Mouse (Mus musculus) lung, adult 2 months (tissue): ENCODE results near the gene Cradd. TPM values are rescaled to one million over a fixed set of nuclear protein-coding genes. Genes with fewer than 3 reads are reported as not detected.

Experiments
- DNase-seq: peaks from one replicate; pipeline ENCODE4 v3.0.0; 2022
- H3K4me1 ChIP-seq: fragments of 200-500 bp; 2 replicates; pipeline ENCODE4 v1.6.1; 2011; ENCODE audit warnings: low read length; ENCODE audit not compliant: control insufficient read depth, insufficient read depth
- H3K4me3 ChIP-seq: fragments of 200-500 bp; replicated peaks from 2 replicates; pipeline ENCODE3; 2011; ENCODE audit warnings: low read depth, mild to moderate bottlenecking, control low read depth, low read length; ENCODE audit errors: extremely low read depth
- CTCF ChIP-seq: fragments of 200-500 bp; IDR thresholded peaks from 2 replicates; pipeline ENCODE4 v1.5.1; 2011; ENCODE audit warnings: mild to moderate bottlenecking, low read length, control low read depth; ENCODE audit not compliant: insufficient read depth
- POLR2A ChIP-seq: fragments of 200-500 bp; IDR thresholded peaks from 2 replicates; pipeline ENCODE4 v1.6.1; 2011; ENCODE audit warnings: low read depth, mild to moderate bottlenecking, control low read depth, low read length, borderline replicate concordance; ENCODE audit errors: extremely low read depth
- WGBS: fragments of 180-500 bp; shearing (Covaris S2); methylation state at CpG from one replicate; pipeline ENCODE4 v1.1.7; 2018; 5-methylcytosine and 5-hydroxymethylcytosine counted together
- polyA plus RNA-seq: library from polyadenylated mRNA; depleted of rRNA; stranded (reverse); fragments of >200 nt; gene quantifications from 2 replicates; pipeline ENCODE4 v1.2.3, GENCODE M21; 2012

The Cradd gene
- polyA plus RNA-seq, 1 experiment, result 21.0 TPM

GRCm38 (mm10) chr10:95336781-95337544 lies 13.0 kb upstream of the Cradd start:
- TF ChIP-seq CTCF, result no peak
- TF ChIP-seq POLR2A, result no peak
- no peak overlapping the region for H3K4me3 ChIP-seq
- no peak for DNase-seq
- 24% methylated on average over 4 of the region's 4 CpGs for WGBS
- no peaks in the 10 kb centered on the region for H3K4me1 ChIP-seq

- 88% methylated on average over 1 of the region's 1 CpGs for WGBS
- no peak overlapping the region for H3K4me3 ChIP-seq
- DNase-seq, result no peak
- TF ChIP-seq CTCF (no peak), POLR2A (no peak)
- H3K4me1 ChIP-seq, result no peaks in the 10 kb centered on the region; the same call in 1 of the 2 replicates
Measured at GRCm38 (mm10) chr10:95334826-95335225, 10.9 kb upstream of the Cradd start.

- no peak for DNase-seq
- Histone ChIP-seq H3K4me1 (no peaks in the 10 kb centered on the region; the same call in 1 of the 2 replicates), H3K4me3 (no peak overlapping the region)
- TF ChIP-seq CTCF (no peak), POLR2A (no peak)
- WGBS, result 91% methylated on average over 3 of the region's 3 CpGs
Measured at GRCm38 (mm10) chr10:95332596-95332995, 8.7 kb upstream of the Cradd start.

- no peak overlapping the region for H3K4me3 ChIP-seq
- TF ChIP-seq CTCF (no peak), POLR2A (no peak)
- WGBS, result 51% methylated on average over 9 of the region's 9 CpGs
- DNase-seq, result no peak
- H3K4me1 ChIP-seq, result no peaks in the 10 kb centered on the region; the same call in 1 of the 2 replicates
Measured at GRCm38 (mm10) chr10:95330375-95331363, 6.7 kb upstream of the Cradd start.

GRCm38 (mm10) chr10:95329884-95330283 lies 6.0 kb upstream of the Cradd start:
- no peaks in the 10 kb centered on the region; the same call in 1 of the 2 replicates for H3K4me1 ChIP-seq
- DNase-seq, result no peak
- TF ChIP-seq POLR2A, result no peak
- no peak for TF ChIP-seq CTCF
- WGBS, result 95% methylated on average over 1 of the region's 1 CpGs
- H3K4me3 ChIP-seq, result no peak overlapping the region

GRCm38 (mm10) chr10:95324278-95324631 lies 322 bp upstream of the Cradd start:
- TF ChIP-seq CTCF (no peak), POLR2A (no peak)
- Histone ChIP-seq H3K4me1 (peaks cover 13% of the 10 kb centered on the region), H3K4me3 (no peak overlapping the region)
- no peak for DNase-seq
- WGBS, result 38% methylated on average over 1 of the region's 1 CpGs

GRCm38 (mm10) chr10:95322076-95323070 lies 1.6 kb downstream of the Cradd start:
- DNase-seq, result peak; percentile 68
- TF ChIP-seq CTCF (no peak), POLR2A (peak; percentile 17; the same call in 1 of the 2 replicates)
- Histone ChIP-seq H3K4me1 (peaks cover 13% of the 10 kb centered on the region), H3K4me3 (peak overlapping the region; percentile 28)
- WGBS, result 35% methylated on average over 20 of the region's 20 CpGs

- TF ChIP-seq CTCF, result no peak
- TF ChIP-seq POLR2A, result no peak
- 66% methylated on average over 13 of the region's 13 CpGs for WGBS
- no peak overlapping the region for H3K4me3 ChIP-seq
- H3K4me1 ChIP-seq, result peaks cover 13% of the 10 kb centered on the region
- DNase-seq, result no peak
Measured at GRCm38 (mm10) chr10:95319001-95319400, 4.9 kb downstream of the Cradd start.
